Mouse (Mus musculus) CD4-positive naive resting alpha-beta T cell, adult 57 days (primary cell): ENCODE measurements around the gene Pdrg1. TPM values are rescaled to one million over a fixed set of nuclear protein-coding genes. Genes with fewer than 3 reads are reported as not detected.

Experiments used
- total RNA-seq: library from RNA; stranded (reverse); gene quantifications from one replicate; pipeline ENCODE4 v1.2.4, GENCODE M21; 2023

The Pdrg1 gene
- total RNA-seq, result 77.5 TPM

GRCm38 (mm10) chr2:153014758-153015593, at the start of gene Pdrg1:
Gene Pdrg1, minus strand, starts transcription at chr2:153015427.

GRCm38 (mm10) chr2:153031126-153032082, 16.2 kb upstream of the Pdrg1 start, which contains the start of gene Xkr7:
Gene Xkr7, plus strand, starts transcription at chr2:153031852.

GRCm38 (mm10) chr2:152962091-152962793, 53.0 kb downstream of the Pdrg1 start, which contains the start of gene Ttll9:
Gene Ttll9, plus strand, starts transcription at chr2:152962485.

Other genes with a start within 250 kb of the Pdrg1 start
- 22.7 TPM for gene Bcl2l1, start 183.7 kb downstream of the Pdrg1 start, total RNA-seq
- gene Tpx2, start 167.5 kb downstream of the Pdrg1 start, total RNA-seq, result 0.30 TPM
- gene Mylk2, start 104.1 kb downstream of the Pdrg1 start, total RNA-seq, result not detected
- gene Foxs1, start 82.2 kb downstream of the Pdrg1 start, total RNA-seq, result not detected
- not detected for gene Dusp15, start 63.7 kb downstream of the Pdrg1 start, total RNA-seq
- not detected for gene Ttll9, start 52.9 kb downstream of the Pdrg1 start, total RNA-seq
- gene Xkr7, start 16.4 kb upstream of the Pdrg1 start, total RNA-seq, result not detected
- gene Ccm2l, start 50.5 kb upstream of the Pdrg1 start, total RNA-seq, result 3.0 TPM
- gene Hck, start 93.0 kb upstream of the Pdrg1 start, total RNA-seq, result 7.9 TPM
- gene Tm9sf4, start 145.9 kb upstream of the Pdrg1 start, total RNA-seq, result 75.0 TPM
- 16.6 TPM for gene Tspyl3, start 210.0 kb upstream of the Pdrg1 start, total RNA-seq
- 21.1 TPM for gene Plagl2, start 226.0 kb upstream of the Pdrg1 start, total RNA-seq
- gene Pofut1, start 226.1 kb upstream of the Pdrg1 start, total RNA-seq, result 33.2 TPM